Mouse (Mus musculus) adrenal gland, postnatal 36 days (tissue): ENCODE measurements around the gene Relb. TPM values are rescaled to one million over a fixed set of nuclear protein-coding genes. Genes with fewer than 3 reads are reported as not detected.
A peak's percentile ranks its signal among the peaks of the same experiment; 100 is the strongest.

Source experiments
- DNase-seq, 2 experiments: peaks; one replicate each; pipeline ENCODE4 v3.0.0; 2021; ENCODE audit warnings: mixed read lengths in 1 of 2
- total RNA-seq, 2 experiments: library from RNA; stranded (reverse); gene quantifications; 2 replicates each; pipeline ENCODE4 v1.2.3; 2021

Gene Relb
- total RNA-seq, 2 experiments from 2014 or later = 33.6 to 34.7 TPM

GRCm38 (mm10) chr7:19580634-19581033 is 48.6 kb downstream of the Relb start:
- DNase-seq = no peak

GRCm38 (mm10) chr7:19579751-19580150 is 49.5 kb downstream of the Relb start:
- no peak for DNase-seq

- no peak for DNase-seq
Measured at GRCm38 (mm10) chr7:19578436-19578835, 50.8 kb downstream of the Relb start.

GRCm38 (mm10) chr7:19577877-19578414 is 51.3 kb downstream of the Relb start:
- no peak for DNase-seq

- DNase-seq = peak; percentile 41 to 60
Measured at GRCm38 (mm10) chr7:19577141-19577852, 51.9 kb downstream of the Relb start, which contains the start of the genes Zfp296 and Gemin7. Zfp296 (plus strand) TSS chr7:19577287. Gemin7 (minus strand) TSS chr7:19577595.

- no peak for DNase-seq
Measured at GRCm38 (mm10) chr7:19575559-19575958, 53.7 kb downstream of the Relb start.

- DNase-seq = no peak
Measured at GRCm38 (mm10) chr7:19573776-19574140, 55.5 kb downstream of the Relb start.

GRCm38 (mm10) chr7:19572926-19573775 is 56.1 kb downstream of the Relb start:
- peak; percentile 87 to 90 for DNase-seq

- DNase-seq = no peak
Measured at GRCm38 (mm10) chr7:19569647-19570046, 59.6 kb downstream of the Relb start.

GRCm38 (mm10) chr7:19567426-19567825 is 61.8 kb downstream of the Relb start:
- no peak for DNase-seq

GRCm38 (mm10) chr7:19565803-19566202 is 63.4 kb downstream of the Relb start:
- no peak for DNase-seq

- no peak for DNase-seq
Measured at GRCm38 (mm10) chr7:19564455-19564854, 64.8 kb downstream of the Relb start.

- DNase-seq = no peak
Measured at GRCm38 (mm10) chr7:19563884-19564283, 65.4 kb downstream of the Relb start.

- DNase-seq = peak; percentile 34 to 59
Measured at GRCm38 (mm10) chr7:19562643-19563410, 66.4 kb downstream of the Relb start, which contains the start of gene Ppp1r37. Ppp1r37 (minus strand) TSS chr7:19563076.

- DNase-seq = peak; percentile 93 to 94
Measured at GRCm38 (mm10) chr7:19561765-19562642, 67.2 kb downstream of the Relb start.

- DNase-seq = no peak
Measured at GRCm38 (mm10) chr7:19561431-19561764, 67.8 kb downstream of the Relb start.

GRCm38 (mm10) chr7:19560491-19561260 is 68.6 kb downstream of the Relb start:
- peak in 1 of 2 experiments; percentile 33 for DNase-seq

- no peak for DNase-seq
Measured at GRCm38 (mm10) chr7:19558965-19559364, 70.3 kb downstream of the Relb start.

GRCm38 (mm10) chr7:19557982-19558900 is 71.0 kb downstream of the Relb start:
- DNase-seq = no peak
